Mouse (Mus musculus) heart, embryonic 16.5 days (tissue): ENCODE data around the gene Ankrd1. TPM values are rescaled to one million over a fixed set of nuclear protein-coding genes. Genes with fewer than 3 reads are reported as not detected.

Experiments
- ATAC-seq: fragments of 200-750 bp; cut with Nextera tagmentation; replicated peaks from 2 replicates; pipeline ENCODE4 v1.8.0; 2017; ENCODE audit warnings: moderate number of reproducible peaks; ENCODE audit not compliant: insufficient read depth, low FRiP score; ENCODE audit errors: extremely low read depth
- H3K27ac ChIP-seq: fragments of 300-500 bp; sonication (generic); 2 replicates; pipeline ENCODE4 v1.5.1; 2014; ENCODE audit warnings: mild to moderate bottlenecking, low read length, control low read depth, moderate library complexity
- H3K27me3 ChIP-seq: fragments of 300-500 bp; sonication (generic); 2 replicates; pipeline ENCODE4 v1.6.1; 2014; ENCODE audit warnings: low read length, mixed read lengths; ENCODE audit not compliant: control insufficient read depth, insufficient read depth
- H3K36me3 ChIP-seq: fragments of 300-500 bp; sonication (generic); 2 replicates; pipeline ENCODE4 v1.6.1; 2014; ENCODE audit not compliant: control insufficient read depth, insufficient read depth
- H3K4me1 ChIP-seq: fragments of 300-500 bp; sonication (generic); 2 replicates; pipeline ENCODE4 v1.6.1; 2014; ENCODE audit warnings: low read length, mixed read lengths; ENCODE audit not compliant: control insufficient read depth, insufficient read depth
- H3K4me2 ChIP-seq: fragments of 300-500 bp; sonication (generic); 2 replicates; pipeline ENCODE4 v1.6.1; 2014; ENCODE audit warnings: low read depth, mild to moderate bottlenecking, control low read depth, low read length
- H3K4me3 ChIP-seq: fragments of 300-500 bp; sonication (generic); 2 replicates; pipeline ENCODE4 v1.5.1; 2014; ENCODE audit warnings: mild to moderate bottlenecking, control low read depth, low read length
- H3K9ac ChIP-seq: fragments of 300-500 bp; sonication (generic); 2 replicates; pipeline ENCODE4 v1.6.1; 2014; ENCODE audit warnings: low read length, control low read depth
- H3K9me3 ChIP-seq: fragments of 300-500 bp; sonication (generic); replicated peaks from 2 replicates; pipeline ENCODE4 v1.6.1; 2016; ENCODE audit warnings: low read length; ENCODE audit not compliant: control insufficient read depth
- WGBS: fragments of 180-500 bp; shearing (Covaris S2); extraction: QIAGEN DNeasy Blood & Tissue Kit; methylation state at CpG from one replicate; pipeline ENCODE4 v1.1.7; 2014; 5-methylcytosine and 5-hydroxymethylcytosine counted together
- polyA plus RNA-seq: library from polyadenylated mRNA; unstranded; fragments of >200 nt; fragmentation: Nextera tagmentation; extraction: Ambion mirVana; gene quantifications from 2 replicates; pipeline ENCODE4 v1.2.1, GENCODE M21; 2015

Gene Ankrd1
- polyA plus RNA-seq, 1 experiment from 2014 or later: 514 TPM

- 91% methylated on average over 2 of the region's 2 CpGs for WGBS
- no peak for ATAC-seq
Measured at GRCm38 (mm10) chr19:36143571-36143970, 23.7 kb upstream of the Ankrd1 start.

GRCm38 (mm10) chr19:36133731-36134130 lies 13.8 kb upstream of the Ankrd1 start:
- Histone ChIP-seq H3K4me1 (peaks cover 12% of the 10 kb centered on the region), H3K27me3 (no peaks in the 10 kb centered on the region), H3K36me3 (no peaks in the 10 kb centered on the region), H3K9me3 (no peaks in the 10 kb centered on the region), H3K4me2 (no peak overlapping the region), H3K4me3 (no peak overlapping the region), H3K27ac (peak overlapping the region; percentile 11; the same call in 1 of the 2 replicates), H3K9ac (no peak overlapping the region)
- WGBS: 20% methylated on average over 5 of the region's 5 CpGs
- ATAC-seq: no peak

More at GRCm38 (mm10) chr19:36143571-36143970, 23.7 kb upstream of the Ankrd1 start:
- Histone ChIP-seq H3K4me2 (no peak overlapping the region), H3K27me3 (no peaks in the 10 kb centered on the region), H3K4me3 (no peak overlapping the region), H3K9ac (no peak overlapping the region), H3K36me3 (no peaks in the 10 kb centered on the region), H3K27ac (no peak overlapping the region), H3K9me3 (no peaks in the 10 kb centered on the region), H3K4me1 (no peaks in the 10 kb centered on the region)

- ATAC-seq: no peak
- H3K36me3 ChIP-seq: no peaks in the 10 kb centered on the region
- peaks cover 12% of the 10 kb centered on the region for H3K4me1 ChIP-seq
- H3K27me3 ChIP-seq: no peaks in the 10 kb centered on the region
- WGBS: 93% methylated on average over 6 of the region's 6 CpGs
- no peaks in the 10 kb centered on the region for H3K9me3 ChIP-seq
- peak overlapping the region; percentile 11; the same call in 1 of the 2 replicates for H3K27ac ChIP-seq
- H3K4me2 ChIP-seq: no peak overlapping the region
- no peak overlapping the region for H3K4me3 ChIP-seq
- H3K9ac ChIP-seq: no peak overlapping the region
Measured at GRCm38 (mm10) chr19:36133064-36133463, 13.2 kb upstream of the Ankrd1 start.

DNA sequence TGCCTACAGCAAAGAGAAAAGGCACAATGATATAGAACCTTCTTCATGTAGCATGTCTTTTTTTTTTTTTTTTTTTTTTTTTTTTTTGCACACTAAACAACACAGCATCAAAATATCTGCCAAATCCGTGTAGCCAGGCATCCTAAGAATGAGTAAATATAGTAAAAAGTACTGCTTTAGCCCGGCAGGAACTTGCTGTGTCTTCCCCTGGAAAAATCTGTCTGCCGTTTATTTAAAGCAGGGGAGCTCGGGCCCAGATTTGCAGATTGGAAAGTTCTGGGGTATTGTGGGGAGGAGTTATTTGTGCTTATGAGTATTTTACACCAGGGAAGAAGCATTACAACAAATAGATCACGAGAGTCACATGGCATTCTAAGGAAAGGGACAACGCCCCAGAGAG lies 12.1 kb upstream of the Ankrd1 start:
- H3K9me3 ChIP-seq: no peaks in the 10 kb centered on the region
- no peak overlapping the region for H3K9ac ChIP-seq
- 59% methylated on average over 6 of the region's 6 CpGs for WGBS
- H3K36me3 ChIP-seq: no peaks in the 10 kb centered on the region
- H3K4me3 ChIP-seq: no peak overlapping the region
- H3K4me1 ChIP-seq: peaks cover 12% of the 10 kb centered on the region
- H3K27ac ChIP-seq: no peak overlapping the region
- H3K27me3 ChIP-seq: no peaks in the 10 kb centered on the region
- H3K4me2 ChIP-seq: no peak overlapping the region
- ATAC-seq: no peak

DNA sequence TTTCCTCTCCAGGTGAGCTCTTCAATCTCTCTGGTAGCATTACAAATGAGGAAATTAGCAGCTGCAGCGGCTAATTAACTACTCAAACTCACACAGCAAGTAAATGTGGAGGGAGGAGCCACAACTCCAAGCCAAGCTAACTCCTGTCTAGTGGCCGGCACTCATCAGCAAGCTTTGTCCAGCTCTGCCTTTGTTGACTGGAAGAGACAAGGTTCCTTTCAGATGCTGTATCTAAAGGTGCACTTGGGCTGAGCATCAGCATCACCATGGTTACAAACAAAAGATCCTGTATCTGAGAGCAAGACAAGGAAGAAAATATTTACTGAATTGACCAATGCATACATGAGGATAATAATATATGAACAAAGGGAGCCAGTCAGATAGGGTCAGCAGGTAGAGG lies 10.3 kb upstream of the Ankrd1 start:
- peak overlapping the region; percentile 44 for H3K4me2 ChIP-seq
- 34% methylated on average over 2 of the region's 2 CpGs for WGBS
- peak overlapping the region; percentile 29; the same call in 1 of the 2 replicates for H3K9ac ChIP-seq
- 0 out of 2 replicates have a peak, but pooled peaks have one; percentile 12 for ATAC-seq
- peak overlapping the region; percentile 92 for H3K27ac ChIP-seq
- H3K4me1 ChIP-seq: peaks cover 12% of the 10 kb centered on the region
- H3K9me3 ChIP-seq: no peaks in the 10 kb centered on the region
- no peak overlapping the region for H3K4me3 ChIP-seq
- no peaks in the 10 kb centered on the region for H3K27me3 ChIP-seq
- H3K36me3 ChIP-seq: no peaks in the 10 kb centered on the region

- H3K27ac ChIP-seq: peak overlapping the region; percentile 92
- peak; percentile 94 for ATAC-seq
- H3K9ac ChIP-seq: peak overlapping the region; percentile 66
- H3K4me1 ChIP-seq: peaks cover 12% of the 10 kb centered on the region
- no peaks in the 10 kb centered on the region for H3K27me3 ChIP-seq
- H3K4me2 ChIP-seq: peak overlapping the region; percentile 64
- H3K9me3 ChIP-seq: peaks cover 4% of the 10 kb centered on the region; the same call in 1 of the 2 replicates
- H3K36me3 ChIP-seq: no peaks in the 10 kb centered on the region
- 4% methylated on average over 12 of the region's 12 CpGs for WGBS
- peak overlapping the region; percentile 42 for H3K4me3 ChIP-seq
Measured at GRCm38 (mm10) chr19:36129643-36130042, 9.7 kb upstream of the Ankrd1 start.

- Histone ChIP-seq H3K4me1 (peaks cover 12% of the 10 kb centered on the region), H3K4me3 (peak overlapping the region; percentile 42), H3K27ac (peak overlapping the region; percentile 92), H3K36me3 (no peaks in the 10 kb centered on the region), H3K9ac (peak overlapping the region; percentile 66), H3K27me3 (no peaks in the 10 kb centered on the region), H3K9me3 (peaks cover 8% of the 10 kb centered on the region), H3K4me2 (peak overlapping the region; percentile 64)
- ATAC-seq: peak; percentile 24
- 5% methylated on average over 9 of the region's 9 CpGs for WGBS
Measured at GRCm38 (mm10) chr19:36129213-36129612, 9.3 kb upstream of the Ankrd1 start.

GRCm38 (mm10) chr19:36128440-36128839 lies 8.5 kb upstream of the Ankrd1 start:
- WGBS: 87% methylated on average over 3 of the region's 3 CpGs
- Histone ChIP-seq H3K27ac (peak overlapping the region; percentile 92), H3K4me2 (no peak overlapping the region), H3K9ac (no peak overlapping the region; the same call in 1 of the 2 replicates), H3K36me3 (peaks cover 3% of the 10 kb centered on the region), H3K27me3 (no peaks in the 10 kb centered on the region), H3K4me1 (peaks cover 10% of the 10 kb centered on the region), H3K9me3 (peaks cover 15% of the 10 kb centered on the region), H3K4me3 (no peak overlapping the region)
- no peak for ATAC-seq

GRCm38 (mm10) chr19:36124203-36124602 lies 4.3 kb upstream of the Ankrd1 start:
- H3K27ac ChIP-seq: no peak overlapping the region
- 70% methylated on average over 1 of the region's 1 CpGs for WGBS
- no peak overlapping the region for H3K4me2 ChIP-seq
- peaks cover 24% of the 10 kb centered on the region for H3K9me3 ChIP-seq
- peaks cover 6% of the 10 kb centered on the region for H3K36me3 ChIP-seq
- H3K4me3 ChIP-seq: no peak overlapping the region
- no peak for ATAC-seq
- H3K27me3 ChIP-seq: no peaks in the 10 kb centered on the region
- no peak overlapping the region for H3K9ac ChIP-seq
- peaks cover 10% of the 10 kb centered on the region for H3K4me1 ChIP-seq
